Mouse (Mus musculus): ENCODE measurements around the gene Nt5c1a.
A peak's percentile ranks its signal among the peaks of the same experiment; 100 is the strongest.
"Not testable (repeated sequence)": the region's sequence is repeated elsewhere in the genome, so short reads cannot be mapped to it uniquely, and the experiment has no call there.

Gene Nt5c1a

DNA sequence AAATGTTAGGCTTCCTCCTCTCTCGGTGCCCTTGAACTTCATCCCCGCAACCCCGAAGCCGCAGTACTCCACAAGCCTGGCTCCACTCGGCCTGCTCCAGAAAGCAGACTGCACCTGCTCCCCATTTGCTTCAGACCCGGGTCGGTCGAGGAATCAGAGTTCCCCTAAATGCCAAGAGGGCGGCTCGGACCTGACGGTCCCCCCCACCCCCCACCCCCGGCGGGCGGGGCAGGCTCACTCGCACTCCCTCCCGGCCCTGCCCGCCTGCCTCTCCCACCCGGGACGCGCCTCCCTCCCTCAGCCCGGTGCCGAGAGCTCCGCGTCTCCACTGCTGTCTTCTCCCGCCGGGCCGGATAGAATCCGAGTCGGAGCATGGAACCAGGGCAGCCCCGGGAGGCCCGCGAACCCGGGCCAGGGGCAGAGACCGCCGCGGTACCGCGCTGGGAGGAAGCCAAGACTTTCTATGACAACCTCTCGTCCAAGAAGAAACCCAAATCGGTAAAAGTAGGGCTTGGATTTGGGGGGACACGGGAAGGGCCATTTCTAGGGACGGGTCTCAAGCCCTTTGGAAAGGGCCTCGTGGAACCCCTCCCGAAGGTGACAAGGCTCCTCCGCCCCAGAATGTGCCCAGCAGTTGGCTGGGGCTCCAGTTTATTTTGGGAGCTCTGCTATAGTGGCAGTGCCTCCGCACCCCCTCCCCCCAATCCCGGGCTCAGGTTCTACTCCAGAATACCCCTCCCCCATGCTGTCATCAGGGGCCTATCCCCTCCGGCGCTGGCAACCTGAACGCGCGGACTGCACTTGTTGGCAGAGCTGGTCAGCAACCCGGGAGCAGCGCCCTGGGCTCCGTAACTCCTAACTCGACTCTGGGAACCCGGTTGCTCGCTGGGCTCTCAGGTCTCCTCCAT is at the start of gene Nt5c1a:
TSS of gene Nt5c1a (plus strand) at position 319 of the 908 bp plus-strand sequence.
- no peak for DNase-seq (ENCODE audit: low spot score in 2 of 2)

DNA sequence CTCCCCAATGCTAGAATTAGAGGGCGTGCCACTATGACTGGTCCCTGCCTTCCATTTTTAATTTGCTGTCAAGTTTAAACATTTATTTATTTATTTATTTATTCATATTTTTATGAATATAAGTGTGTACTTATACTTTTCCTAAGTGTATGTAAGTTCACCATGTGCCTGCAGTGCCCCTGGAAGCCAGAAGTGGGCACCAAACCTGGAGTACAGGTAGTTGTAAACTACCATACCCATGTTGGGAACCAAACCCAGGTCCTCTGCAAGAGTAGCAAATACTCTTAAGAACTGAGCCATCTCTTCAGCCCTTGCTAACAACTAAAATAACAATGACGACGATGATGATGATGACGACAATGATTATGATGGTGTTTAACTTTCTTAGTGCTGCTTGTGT is 49.3 kb upstream of the Nt5c1a start:
- DNase-seq (ENCODE audit: low spot score in 2 of 2): no peak

DNA sequence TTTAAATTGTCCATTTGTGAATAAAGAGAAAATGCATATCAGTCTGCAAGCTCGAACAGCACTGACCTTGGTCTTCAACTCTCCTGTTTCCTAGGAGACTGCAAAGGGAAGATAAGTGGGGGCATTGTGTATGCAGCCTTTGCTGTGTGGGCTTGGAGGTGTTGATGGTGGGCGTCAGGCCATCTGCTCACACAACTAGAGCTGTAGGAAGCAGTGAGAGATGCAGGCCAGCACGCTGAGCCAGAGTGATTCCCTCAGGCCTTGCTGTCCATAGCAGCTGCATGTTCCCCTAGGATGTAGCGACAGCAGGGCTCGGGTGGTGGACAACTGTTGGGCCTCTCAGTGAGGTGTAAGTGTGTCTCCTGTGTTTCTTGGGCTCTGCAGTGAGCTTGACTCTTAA is 48.3 kb upstream of the Nt5c1a start:
- DNase-seq (ENCODE audit: low spot score in 2 of 2): no peak

DNA sequence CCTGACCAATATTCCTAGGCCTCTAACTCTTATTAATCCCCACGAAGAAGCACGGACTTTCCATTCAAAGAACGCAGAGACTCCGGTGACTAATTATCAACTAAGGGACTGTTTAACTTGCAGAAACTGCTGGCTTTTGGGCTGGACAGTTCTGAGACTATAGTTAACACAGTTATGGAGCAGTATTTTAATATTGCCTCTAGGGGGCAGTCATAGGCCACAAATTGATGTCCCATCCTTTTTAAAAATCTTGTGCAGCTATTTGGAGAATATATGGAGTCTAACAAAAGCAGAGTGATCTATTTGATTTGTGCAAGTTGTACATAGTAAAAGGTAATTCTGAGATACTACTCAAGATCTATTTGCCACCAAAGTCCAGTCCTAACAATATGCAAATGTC is 46.3 kb upstream of the Nt5c1a start:
- no peak for DNase-seq (ENCODE audit: low spot score in 2 of 2)

DNA sequence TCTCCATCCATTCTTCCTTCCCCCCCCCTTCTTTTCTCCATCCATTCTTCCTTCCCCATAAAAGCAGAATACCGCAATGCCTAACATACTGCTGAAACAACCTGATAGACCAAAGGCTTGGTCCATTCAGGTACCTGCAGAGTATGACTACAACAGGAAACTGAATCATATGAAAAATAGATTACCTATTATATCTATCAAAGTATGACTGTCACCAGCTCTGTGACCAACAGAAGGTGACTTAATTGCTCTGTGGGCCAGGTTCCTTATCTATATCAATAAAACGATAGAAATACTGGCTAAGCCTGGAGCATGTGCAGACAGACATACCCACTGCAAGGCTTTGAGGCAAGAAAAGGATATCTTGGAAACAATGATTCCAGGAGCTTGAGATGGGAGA is 45.9 kb upstream of the Nt5c1a start:
- no peak for DNase-seq (ENCODE audit: low spot score in 2 of 2)

DNA sequence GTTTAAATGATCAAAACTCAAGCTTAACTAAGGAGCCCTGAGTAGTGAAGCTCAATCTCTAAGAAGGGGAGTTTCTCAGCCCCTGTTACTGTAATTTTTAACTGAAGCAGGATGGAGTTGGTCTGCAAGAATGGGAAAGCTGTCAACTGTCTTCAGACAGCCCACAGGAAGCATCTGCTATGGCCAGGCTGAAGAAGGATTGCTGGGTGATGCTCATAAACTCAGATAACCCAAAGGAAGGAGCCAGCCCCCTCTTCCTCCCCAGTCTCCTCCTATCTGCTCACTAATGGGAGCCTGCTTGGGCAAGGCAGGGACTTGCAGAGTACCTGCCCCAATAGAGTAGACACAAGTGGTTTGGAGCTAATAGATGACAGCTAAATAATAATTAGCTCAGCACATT is 45.5 kb upstream of the Nt5c1a start:
- no peak for DNase-seq (ENCODE audit: low spot score in 2 of 2)

DNA sequence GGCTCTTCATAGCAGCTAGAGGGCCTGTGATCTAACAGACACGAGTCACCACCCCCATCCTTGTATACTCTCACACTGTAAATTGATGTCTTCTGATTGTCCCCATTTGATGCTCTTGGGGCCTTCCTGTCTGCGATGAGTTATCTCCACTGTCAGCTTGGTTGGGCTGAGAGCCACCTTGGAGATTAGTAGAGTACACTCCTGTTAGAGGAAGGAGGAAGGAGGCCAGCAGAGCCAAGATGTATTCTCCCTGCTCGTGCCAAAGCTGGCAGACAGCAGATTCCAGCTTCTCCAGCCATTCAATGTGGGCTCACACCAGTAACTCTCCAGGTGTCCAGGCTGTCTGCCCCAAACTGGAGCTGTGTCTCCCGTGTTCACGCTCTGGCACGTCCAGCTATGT is 40.7 kb upstream of the Nt5c1a start:
- no peak for DNase-seq (ENCODE audit: low spot score in 2 of 2)

DNA sequence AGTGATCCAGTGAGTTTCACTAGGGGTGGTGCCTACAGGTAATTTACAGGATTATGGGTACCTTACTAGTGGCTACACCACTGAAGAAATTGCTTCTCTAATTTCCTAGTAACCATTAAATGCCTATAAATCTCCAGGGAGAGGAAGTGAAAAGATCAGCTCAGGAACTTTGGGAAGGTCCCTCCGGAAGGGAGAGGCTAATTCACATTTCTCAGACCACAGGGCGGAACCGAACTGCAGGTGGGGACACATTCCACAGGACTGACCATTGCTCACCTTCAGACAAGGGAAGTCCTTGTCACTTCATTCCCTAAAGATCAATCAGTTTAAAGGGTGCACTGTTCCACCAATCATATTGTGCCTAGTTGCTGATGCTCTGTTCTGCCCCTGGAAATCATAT is 40.1 kb upstream of the Nt5c1a start:
- DNase-seq (ENCODE audit: low spot score in 2 of 2): not testable (repeated sequence)

DNA sequence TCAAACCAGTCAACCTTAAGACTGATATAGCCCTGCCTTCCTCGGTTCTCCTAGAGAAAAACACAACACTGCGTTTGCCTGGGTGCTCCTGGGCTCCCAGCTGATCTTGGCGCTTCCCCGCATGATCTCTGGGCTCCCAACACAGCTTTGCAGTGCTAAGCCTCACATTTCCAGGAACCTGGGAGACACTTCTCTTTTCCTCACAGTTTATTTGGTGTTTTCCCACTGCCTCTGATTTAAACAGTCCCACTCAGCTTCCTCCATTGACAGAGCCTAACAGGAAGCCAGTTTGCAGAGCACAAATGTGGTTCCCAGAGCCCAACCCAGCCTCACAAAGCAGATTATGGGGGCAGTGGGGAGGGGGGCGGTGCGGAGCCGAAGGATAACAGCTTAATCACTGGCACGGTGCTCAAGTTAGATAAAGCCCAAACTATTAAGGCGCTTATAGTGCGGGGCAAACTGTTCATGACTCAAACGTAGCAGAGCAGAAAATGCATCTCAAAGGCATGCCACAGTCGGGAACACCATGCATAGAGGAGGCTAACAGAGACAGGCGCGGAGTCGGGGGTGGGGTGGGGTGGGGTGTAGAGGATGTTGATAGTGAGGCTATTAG is 38.9 kb upstream of the Nt5c1a start:
- no peak for DNase-seq (ENCODE audit: low spot score in 2 of 2)

DNA sequence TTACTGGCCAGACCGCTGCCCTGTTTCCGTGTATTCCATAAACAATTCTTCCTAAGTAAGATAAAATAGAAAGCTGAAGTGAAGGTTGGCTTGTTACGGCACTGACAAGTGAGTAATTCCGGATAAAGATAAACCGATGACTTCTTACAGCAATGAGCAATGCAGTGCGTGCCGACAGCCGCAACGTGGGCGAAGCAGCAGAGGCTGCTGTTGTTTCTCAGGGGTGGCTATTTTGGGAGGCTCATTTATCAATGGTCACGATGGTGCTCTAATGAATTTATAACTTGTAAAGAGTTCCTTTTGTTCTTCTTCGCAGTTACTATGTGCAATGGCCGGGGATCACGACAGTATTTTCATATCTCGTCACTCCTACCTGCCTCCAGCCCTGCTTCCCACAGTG is 37.1 kb upstream of the Nt5c1a start:
- DNase-seq (ENCODE audit: low spot score in 2 of 2): no peak

DNA sequence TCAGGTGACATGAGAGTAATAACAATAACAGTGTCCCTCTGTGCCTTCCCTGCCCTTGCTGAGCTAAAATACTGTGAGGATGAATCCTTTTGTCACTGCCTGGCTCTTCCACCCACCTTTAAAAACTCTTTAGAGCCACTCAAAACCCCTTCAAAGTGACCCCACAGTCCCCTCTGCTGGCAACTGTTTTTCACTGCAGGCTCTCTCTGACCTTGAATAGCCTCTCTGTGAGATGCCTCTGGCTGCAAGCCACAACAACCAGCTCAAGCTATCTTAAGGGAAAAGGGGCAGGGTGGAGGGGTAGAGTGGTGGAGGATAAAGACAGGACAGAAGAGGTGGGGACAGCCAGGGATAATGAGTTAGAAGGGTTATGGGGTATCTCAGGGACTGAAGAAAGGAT is 29.5 kb upstream of the Nt5c1a start:
- no peak for DNase-seq (ENCODE audit: low spot score in 2 of 2)

DNA sequence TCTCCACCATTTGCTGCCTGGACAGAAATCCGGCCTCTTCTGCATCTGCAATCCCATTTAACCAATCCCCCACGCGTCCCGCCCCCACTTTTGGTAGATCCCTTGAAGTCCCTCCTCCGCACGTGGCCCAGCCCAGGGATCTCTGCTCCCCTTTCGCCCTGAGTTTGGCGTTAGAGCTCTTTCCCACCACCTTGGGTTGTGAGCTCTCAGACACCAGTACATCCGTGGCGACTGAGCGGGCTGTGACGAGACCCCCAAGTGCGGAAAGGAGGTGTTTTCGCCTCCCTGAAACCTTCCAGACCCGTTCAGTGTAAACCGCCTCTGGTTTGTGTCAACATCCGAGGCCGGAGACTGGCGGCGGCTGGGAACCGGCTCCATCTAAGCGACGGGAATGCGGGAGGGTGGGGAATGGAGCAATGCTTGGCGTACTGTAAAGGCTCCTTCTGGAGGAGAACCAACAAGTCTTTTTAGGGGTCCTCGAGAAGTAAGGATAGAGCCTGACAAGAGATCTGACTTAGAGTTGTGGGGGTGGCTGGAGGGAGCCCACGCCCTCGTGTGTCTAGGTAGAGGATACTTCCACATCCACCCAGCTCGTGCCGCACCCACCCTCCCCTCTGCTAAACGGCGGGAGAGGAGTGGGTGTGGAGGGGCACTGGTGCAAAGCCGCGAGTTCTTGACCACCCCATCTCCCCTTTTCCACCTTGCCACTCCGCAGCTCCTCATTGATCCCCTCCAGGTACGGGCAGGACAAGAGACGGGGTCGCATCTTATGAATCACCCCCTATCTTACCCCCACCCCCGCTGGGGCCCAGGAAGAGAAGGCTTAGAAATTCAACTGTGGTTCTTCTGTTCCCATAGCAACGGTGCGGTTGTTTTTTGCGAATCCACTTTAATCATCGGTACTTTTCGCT is 18.7 kb upstream of the Nt5c1a start, which contains the start of gene Hpcal4:
TSS of gene Hpcal4 (plus strand) at position 900 of the 911 bp plus-strand sequence.
- DNase-seq (ENCODE audit: low spot score in 2 of 2): peak in 1 of 2 experiments; percentile 62

DNA sequence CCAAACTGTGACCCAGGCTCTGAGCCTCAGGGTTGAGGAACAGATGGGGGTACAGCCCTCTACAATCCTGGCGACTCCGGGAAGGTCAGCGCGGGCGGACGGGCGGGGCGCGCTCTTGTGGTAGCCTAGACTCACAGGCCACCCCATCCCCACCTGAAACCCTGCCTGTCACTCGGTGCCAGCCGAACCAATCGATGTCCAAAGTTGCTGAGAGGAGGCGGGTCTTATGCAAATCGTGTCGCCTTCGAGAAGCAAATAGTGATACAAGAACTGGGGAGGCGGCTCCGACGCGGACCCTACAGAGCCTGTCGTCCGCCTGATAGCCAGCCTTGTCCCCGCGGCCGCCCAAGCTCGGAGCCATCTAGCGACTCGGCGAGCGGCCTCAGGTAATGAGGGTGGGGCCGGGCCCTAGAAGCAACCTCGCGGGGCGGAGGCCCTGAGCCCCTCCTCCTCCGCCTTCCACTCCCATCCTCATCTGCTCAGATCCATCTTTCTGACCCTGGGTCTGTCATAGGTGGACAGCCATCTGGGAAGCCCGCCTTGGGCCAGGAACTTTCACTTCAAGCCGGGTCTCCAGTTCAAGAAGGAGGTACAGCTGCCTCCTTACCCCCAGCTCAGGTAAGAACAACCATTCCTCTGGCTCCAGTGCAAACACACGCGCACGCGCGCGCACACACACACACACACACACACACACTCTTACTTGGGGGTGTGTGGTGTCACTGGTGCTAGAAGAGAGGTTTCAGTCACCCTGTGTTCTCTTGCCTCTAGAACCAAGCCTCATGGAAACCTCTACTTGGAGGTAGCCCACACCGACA is 17.9 kb upstream of the Nt5c1a start:
- DNase-seq (ENCODE audit: low spot score in 2 of 2): peak; percentile 57 to 62

DNA sequence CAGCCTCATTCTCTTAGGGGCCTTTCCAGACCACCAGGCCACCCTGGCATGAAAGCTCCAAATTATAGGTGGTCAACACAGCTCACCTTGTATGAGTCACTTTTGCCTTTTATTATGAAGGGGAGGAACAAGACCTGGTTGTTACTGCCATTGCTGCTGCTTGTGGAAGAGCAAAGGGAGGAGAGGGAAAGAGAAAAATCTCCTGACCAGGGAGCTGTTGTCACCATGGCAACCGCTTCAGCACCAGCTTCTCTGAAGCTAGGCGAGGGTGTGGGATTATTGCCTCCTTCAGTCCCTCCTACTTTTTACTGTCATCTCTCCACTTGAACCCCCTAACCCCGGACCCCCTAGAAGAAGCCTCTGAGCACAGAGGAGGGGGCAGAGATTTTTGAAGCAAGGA is 16.5 kb upstream of the Nt5c1a start:
- DNase-seq (ENCODE audit: low spot score in 2 of 2): no peak

DNA sequence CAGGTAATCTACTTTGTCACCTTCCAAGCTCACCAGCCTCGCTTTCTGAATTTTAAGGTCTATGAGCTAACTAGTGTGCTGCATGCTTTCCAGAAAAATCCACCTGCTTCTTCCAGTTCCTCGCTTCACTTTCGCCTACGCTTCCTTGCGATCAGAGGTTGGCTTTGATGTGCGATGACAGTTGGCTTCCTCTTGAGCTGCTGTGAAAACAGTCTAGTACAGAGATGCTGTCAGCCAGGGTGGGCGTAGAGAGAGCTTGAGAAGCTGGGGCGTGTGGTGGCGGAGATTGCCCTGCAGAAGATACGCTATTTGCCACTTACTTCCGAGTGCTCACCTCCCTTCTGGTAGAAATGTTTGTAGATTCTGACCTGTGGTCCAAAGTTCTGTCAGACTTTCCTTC is 9.0 kb upstream of the Nt5c1a start:
- no peak for DNase-seq (ENCODE audit: low spot score in 2 of 2)

DNA sequence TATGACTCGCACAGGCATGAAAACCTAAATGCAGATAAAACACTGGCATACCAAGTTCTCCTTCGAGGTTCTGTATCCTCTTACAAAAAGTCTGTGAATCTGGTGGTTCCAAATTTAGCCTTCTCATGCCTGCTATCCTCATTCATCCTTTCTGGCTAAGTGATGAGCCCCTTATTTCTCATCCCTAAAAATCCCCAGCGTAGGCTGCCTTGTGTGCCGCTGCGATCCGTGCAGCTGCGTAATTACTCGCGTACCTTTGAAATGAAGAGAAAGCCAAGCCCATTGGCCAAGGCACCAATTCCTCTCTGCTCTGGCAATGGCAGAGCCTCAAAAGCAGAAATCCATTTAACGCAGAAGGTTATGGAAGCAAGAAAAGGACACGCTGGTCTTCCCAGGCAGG is 7.5 kb upstream of the Nt5c1a start:
- no peak for DNase-seq (ENCODE audit: low spot score in 2 of 2)

DNA sequence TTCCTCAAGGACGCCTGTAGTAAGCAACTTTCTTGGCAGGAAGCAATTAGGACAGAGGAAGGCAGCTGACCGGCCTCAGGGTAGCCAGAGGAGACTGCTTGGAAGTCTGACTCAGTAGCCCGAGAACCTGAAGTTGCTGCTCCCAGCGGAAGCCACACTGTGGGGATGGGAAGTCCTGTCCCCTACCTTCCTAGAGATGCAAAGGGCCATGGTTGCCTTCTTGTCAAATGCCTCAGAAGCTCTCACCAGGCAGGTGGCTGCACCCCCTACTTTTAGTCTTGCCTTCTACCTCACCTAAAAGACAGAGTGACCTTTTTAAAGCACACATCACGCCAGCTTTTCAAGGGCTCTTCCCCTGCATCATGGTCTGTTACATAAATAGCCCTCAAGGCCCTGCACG is 4.6 kb upstream of the Nt5c1a start:
- no peak for DNase-seq (ENCODE audit: low spot score in 2 of 2)

DNA sequence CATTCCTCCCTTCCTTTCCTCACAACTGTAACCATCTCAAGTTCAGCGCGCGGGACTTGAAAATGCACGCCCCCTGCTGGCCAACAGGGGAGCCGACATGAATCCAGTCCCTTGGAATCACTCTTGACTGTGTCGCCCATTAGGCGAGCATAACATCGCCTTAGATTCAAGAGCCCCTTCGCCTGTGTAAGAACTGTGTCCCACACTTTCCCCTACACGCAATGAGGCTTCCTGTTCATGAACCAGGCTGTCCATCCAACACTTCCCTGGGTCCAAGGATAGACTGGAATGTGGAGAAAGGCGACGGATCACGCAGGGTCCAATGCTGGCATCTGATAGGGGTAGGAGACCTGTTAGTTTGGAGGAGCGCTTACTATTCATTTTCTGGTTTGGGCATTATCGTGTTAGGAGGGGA is 526 bp upstream of the Nt5c1a start:
- DNase-seq (ENCODE audit: low spot score in 2 of 2): peak in 1 of 2 experiments; percentile 77

DNA sequence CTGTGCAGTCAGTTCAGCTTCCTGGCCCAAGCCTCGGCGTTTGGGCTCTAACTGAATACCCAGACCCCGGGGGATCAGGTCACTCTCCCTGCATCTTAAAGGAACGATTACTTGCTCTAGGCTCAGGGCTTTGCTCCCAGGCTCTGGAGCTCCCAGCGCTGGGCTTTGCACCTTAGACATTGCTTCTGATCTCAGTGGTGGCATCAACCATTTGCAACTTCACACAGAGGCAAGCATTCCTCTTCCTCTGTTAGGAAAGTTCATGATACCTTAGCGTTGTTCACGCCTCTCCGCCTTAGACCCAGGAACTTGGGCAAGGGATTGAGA is 753 bp downstream of the Nt5c1a start:
- DNase-seq (ENCODE audit: low spot score in 2 of 2): no peak

DNA sequence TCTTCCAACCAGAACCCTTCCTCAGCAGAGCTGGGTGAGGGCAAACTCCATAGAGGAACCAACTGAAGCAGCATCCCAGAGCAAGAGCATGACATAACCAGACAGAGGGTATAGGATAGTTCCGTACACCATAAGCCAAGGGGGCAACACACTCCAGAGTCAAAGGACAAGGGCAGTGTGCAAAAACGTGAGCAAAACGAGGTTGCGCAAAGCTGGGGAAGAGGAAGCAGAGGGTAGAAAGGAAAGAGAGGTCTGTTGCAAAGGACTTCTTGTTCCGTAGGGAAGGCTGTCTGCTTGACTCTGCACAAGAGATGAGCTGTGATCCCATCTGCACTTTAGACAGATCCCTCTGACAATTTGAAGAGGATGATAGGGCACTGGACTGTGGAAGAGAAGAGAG is 6.0 kb downstream of the Nt5c1a start:
- no peak for DNase-seq (ENCODE audit: low spot score in 2 of 2)

DNA sequence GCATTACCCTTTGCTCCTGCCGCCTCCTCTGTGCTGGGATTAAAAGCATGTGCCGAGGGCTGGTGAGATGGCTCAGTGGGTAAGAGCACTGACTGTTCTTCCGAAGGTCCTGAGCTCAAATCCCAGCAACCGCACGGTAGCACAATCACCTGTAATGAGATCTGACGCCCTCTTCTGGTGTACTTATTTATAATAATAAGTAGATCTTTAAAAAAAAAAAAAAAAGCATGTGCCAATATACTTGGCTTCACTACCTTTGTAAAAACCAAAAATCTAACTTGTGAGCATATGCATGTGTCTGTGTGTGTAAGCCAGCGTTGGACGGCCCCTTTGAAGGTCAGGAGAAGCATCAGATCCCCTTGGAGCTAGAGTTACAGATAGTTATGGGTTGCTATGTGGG is 9.7 kb downstream of the Nt5c1a start:
- DNase-seq (ENCODE audit: low spot score in 2 of 2): no peak

DNA sequence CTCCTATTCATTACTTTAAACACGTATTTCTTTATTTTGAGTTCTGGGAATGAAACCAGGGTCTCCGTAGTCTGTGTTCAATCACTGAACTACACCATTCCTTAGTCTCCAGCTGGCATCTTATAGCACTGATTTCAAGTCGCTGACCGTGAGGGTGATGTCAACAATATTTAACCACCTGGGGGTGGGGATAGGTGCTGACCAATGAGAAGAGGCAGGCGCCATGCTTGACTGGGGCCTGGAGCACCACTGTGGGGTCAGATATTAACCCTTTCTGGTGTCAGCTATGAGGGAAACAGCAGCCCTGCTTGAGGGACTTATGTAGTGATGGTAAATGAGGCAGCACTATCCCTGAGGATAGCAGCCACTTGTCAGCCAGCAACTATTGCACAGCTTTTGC is 10.1 kb downstream of the Nt5c1a start:
- no peak for DNase-seq (ENCODE audit: low spot score in 2 of 2)
